Mouse (Mus musculus) liver, embryonic 11.5 days (tissue): ENCODE results near the gene Btbd11. TPM values are rescaled to one million over a fixed set of nuclear protein-coding genes. Genes with fewer than 3 reads are reported as not detected.

Experiments
- ATAC-seq: fragments of 200-750 bp; cut with Nextera tagmentation; replicated peaks from 2 replicates; pipeline ENCODE4 v1.8.0; 2017; ENCODE audit warnings: moderate number of reproducible peaks, mild to moderate bottlenecking, moderate TSS enrichment, moderate library complexity; ENCODE audit not compliant: low FRiP score
- DNase-seq: peaks from one replicate; pipeline ENCODE4 v3.0.0-alpha.2; 2017; ENCODE audit warnings: low spot score
- H3K27ac ChIP-seq: fragments of 300-500 bp; sonication (generic); 2 replicates; pipeline ENCODE4 v1.5.1; 2014; ENCODE audit warnings: mild to moderate bottlenecking, low read depth, low read length, control low read depth
- H3K27me3 ChIP-seq: fragments of 300-500 bp; sonication (generic); replicated peaks from 2 replicates; pipeline ENCODE4 v1.6.1; 2014; ENCODE audit warnings: low read length, mixed read lengths; ENCODE audit not compliant: control insufficient read depth, insufficient read depth
- H3K36me3 ChIP-seq: fragments of 300-500 bp; sonication (generic); 2 replicates; pipeline ENCODE4 v1.6.1; 2014; ENCODE audit warnings: mild to moderate bottlenecking, low read length, moderate library complexity, mixed read lengths; ENCODE audit not compliant: control insufficient read depth, insufficient read depth
- H3K4me1 ChIP-seq: fragments of 300-500 bp; sonication (generic); replicated peaks from 2 replicates; pipeline ENCODE4 v1.6.1; 2014; ENCODE audit warnings: low read length, mixed read lengths; ENCODE audit not compliant: control insufficient read depth, insufficient read depth
- H3K4me2 ChIP-seq: fragments of 300-500 bp; sonication (generic); 2 replicates; pipeline ENCODE4 v1.6.1; 2014; ENCODE audit warnings: mild to moderate bottlenecking, control low read depth, moderate library complexity
- H3K4me3 ChIP-seq: fragments of 300-500 bp; sonication (generic); 2 replicates; pipeline ENCODE4 v1.5.1; 2014; ENCODE audit warnings: low read depth, low read length, control low read depth
- H3K9ac ChIP-seq: fragments of 300-500 bp; sonication (generic); 2 replicates; pipeline ENCODE4 v1.6.1; 2014; ENCODE audit warnings: low read depth, low read length, control low read depth
- H3K9me3 ChIP-seq: fragments of 300-500 bp; sonication (generic); 2 replicates; pipeline ENCODE4 v1.6.1; 2016; ENCODE audit warnings: low read length, inconsistent platforms, mixed read lengths; ENCODE audit not compliant: control insufficient read depth
- WGBS: fragments of 180-500 bp; shearing (Covaris S2); extraction: QIAGEN DNeasy Blood & Tissue Kit; methylation state at CpG from one replicate; pipeline ENCODE4 v1.1.7; 2014; 5-methylcytosine and 5-hydroxymethylcytosine counted together
- polyA plus RNA-seq: library from polyadenylated mRNA; unstranded; fragments of >200 nt; fragmentation: Nextera tagmentation; extraction: Ambion mirVana; gene quantifications from 2 replicates; pipeline ENCODE4 v1.2.1, GENCODE M21; 2014

Gene Btbd11
- polyA plus RNA-seq, 1 experiment from 2014 or later, result 0.88 TPM

- ATAC-seq (no peak), DNase-seq (no peak)
- no peak overlapping the region for H3K4me2 ChIP-seq
- H3K4me3 ChIP-seq, result no peak overlapping the region
- H3K9ac ChIP-seq, result no peak overlapping the region
- H3K27me3 ChIP-seq, result no peaks in the 10 kb centered on the region
- H3K36me3 ChIP-seq, result no peaks in the 10 kb centered on the region
- no peaks in the 10 kb centered on the region for H3K4me1 ChIP-seq
- H3K9me3 ChIP-seq, result no peaks in the 10 kb centered on the region
- WGBS, result 63% methylated on average over 8 of the region's 8 CpGs
- no peak overlapping the region for H3K27ac ChIP-seq
These were observed 168.6 kb downstream of the Btbd11 start for GRCm38 (mm10) chr10:85555193-85555592.

GRCm38 (mm10) chr10:85561418-85561817, 174.8 kb downstream of the Btbd11 start:
- Histone ChIP-seq H3K4me1 (no peaks in the 10 kb centered on the region), H3K9me3 (no peaks in the 10 kb centered on the region; the same call in 1 of the 2 replicates), H3K9ac (no peak overlapping the region), H3K36me3 (no peaks in the 10 kb centered on the region), H3K27me3 (no peaks in the 10 kb centered on the region), H3K4me2 (no peak overlapping the region), H3K27ac (no peak overlapping the region), H3K4me3 (no peak overlapping the region)
- ATAC-seq, result no peak
- WGBS, result 81% methylated on average over 14 of the region's 14 CpGs
- no peak for DNase-seq

- H3K4me1 ChIP-seq, result no peaks in the 10 kb centered on the region
- no peak overlapping the region for H3K27ac ChIP-seq
- H3K36me3 ChIP-seq, result no peaks in the 10 kb centered on the region
- 90% methylated on average over 5 of the region's 5 CpGs for WGBS
- no peaks in the 10 kb centered on the region for H3K9me3 ChIP-seq
- no peak overlapping the region for H3K4me2 ChIP-seq
- H3K4me3 ChIP-seq, result no peak overlapping the region
- DNase-seq (no peak), ATAC-seq (no peak)
- no peaks in the 10 kb centered on the region for H3K27me3 ChIP-seq
- no peak overlapping the region for H3K9ac ChIP-seq
These were observed 184.8 kb downstream of the Btbd11 start for GRCm38 (mm10) chr10:85571456-85571855.

GRCm38 (mm10) chr10:85572571-85572970, 186.0 kb downstream of the Btbd11 start:
- 77% methylated on average over 7 of the region's 7 CpGs for WGBS

GRCm38 (mm10) chr10:85577891-85578420, 191.3 kb downstream of the Btbd11 start:
- H3K36me3 ChIP-seq, result no peaks in the 10 kb centered on the region
- H3K9me3 ChIP-seq, result no peaks in the 10 kb centered on the region
- no peak overlapping the region for H3K9ac ChIP-seq
- H3K27ac ChIP-seq, result no peak overlapping the region
- 84% methylated on average over 6 of the region's 6 CpGs for WGBS
- no peak for DNase-seq
- H3K4me3 ChIP-seq, result no peak overlapping the region
- no peaks in the 10 kb centered on the region for H3K4me1 ChIP-seq
- no peaks in the 10 kb centered on the region for H3K27me3 ChIP-seq
- H3K4me2 ChIP-seq, result no peak overlapping the region
- ATAC-seq, result no peak

More at GRCm38 (mm10) chr10:85572571-85572970, 186.0 kb downstream of the Btbd11 start:
- Histone ChIP-seq H3K9ac (no peak overlapping the region), H3K9me3 (no peaks in the 10 kb centered on the region), H3K27me3 (no peaks in the 10 kb centered on the region), H3K36me3 (no peaks in the 10 kb centered on the region), H3K4me3 (no peak overlapping the region), H3K4me1 (no peaks in the 10 kb centered on the region), H3K27ac (no peak overlapping the region), H3K4me2 (no peak overlapping the region)
- DNase-seq, result no peak
- no peak for ATAC-seq

- Histone ChIP-seq H3K9ac (no peak overlapping the region), H3K27ac (no peak overlapping the region), H3K9me3 (no peaks in the 10 kb centered on the region), H3K36me3 (no peaks in the 10 kb centered on the region), H3K4me1 (no peaks in the 10 kb centered on the region), H3K4me3 (no peak overlapping the region), H3K4me2 (no peak overlapping the region), H3K27me3 (no peaks in the 10 kb centered on the region)
- 82% methylated on average over 13 of the region's 13 CpGs for WGBS
- DNase-seq, result no peak
- ATAC-seq, result no peak
These were observed 192.2 kb downstream of the Btbd11 start for GRCm38 (mm10) chr10:85578571-85579465.

- H3K4me3 ChIP-seq, result no peak overlapping the region
- no peak for DNase-seq
- ATAC-seq, result no peak
- 60% methylated on average over 3 of the region's 3 CpGs for WGBS
- H3K4me2 ChIP-seq, result no peak overlapping the region
- H3K36me3 ChIP-seq, result no peaks in the 10 kb centered on the region
- no peak overlapping the region for H3K9ac ChIP-seq
- no peaks in the 10 kb centered on the region for H3K27me3 ChIP-seq
- H3K9me3 ChIP-seq, result no peaks in the 10 kb centered on the region
- no peaks in the 10 kb centered on the region for H3K4me1 ChIP-seq
- no peak overlapping the region for H3K27ac ChIP-seq
These were observed 201.1 kb downstream of the Btbd11 start for GRCm38 (mm10) chr10:85587758-85588157.

- Histone ChIP-seq H3K4me2 (no peak overlapping the region), H3K27ac (no peak overlapping the region), H3K4me1 (no peaks in the 10 kb centered on the region), H3K27me3 (no peaks in the 10 kb centered on the region), H3K4me3 (no peak overlapping the region), H3K9ac (no peak overlapping the region), H3K36me3 (no peaks in the 10 kb centered on the region), H3K9me3 (no peaks in the 10 kb centered on the region)
- ATAC-seq (no peak), DNase-seq (no peak)
- WGBS, result 80% methylated on average over 2 of the region's 2 CpGs
These were observed 203.4 kb downstream of the Btbd11 start for GRCm38 (mm10) chr10:85590043-85590442.

- Histone ChIP-seq H3K4me1 (no peaks in the 10 kb centered on the region), H3K27ac (no peak overlapping the region), H3K27me3 (no peaks in the 10 kb centered on the region), H3K36me3 (no peaks in the 10 kb centered on the region), H3K9me3 (no peaks in the 10 kb centered on the region), H3K4me2 (no peak overlapping the region), H3K9ac (no peak overlapping the region), H3K4me3 (no peak overlapping the region)
- no peak for DNase-seq
- WGBS, result 82% methylated on average over 2 of the region's 2 CpGs
- ATAC-seq, result no peak
These were observed 204.7 kb downstream of the Btbd11 start for GRCm38 (mm10) chr10:85591296-85591695.
